In genomic region chr3:123537279-123537678, GRCm38 (mm10) we compare ENCODE assay signal across 16 mouse cellular contexts.
"Had no signal": no experiment of that assay in that cellular context is flagged by ENCODE, and none has a peak within 500 bp of the region (broad histone marks: within the 10 kb centered on the region; RNA-seq: fewer than 3 reads in every experiment).

No protein-coding gene starts in this region.

- H3K4me1 ChIP-seq: neural tube, embryonic 13.5 days; neural tube, embryonic 15.5 days; stomach, embryonic 15.5 days had no signal

- H3K4me3 ChIP-seq: neural tube, embryonic 13.5 days; neural tube, embryonic 15.5 days; stomach, embryonic 15.5 days had no signal

- H3K27ac ChIP-seq: neural tube, embryonic 13.5 days; neural tube, embryonic 15.5 days; stomach, embryonic 15.5 days; stomach, postnatal 0 days had no signal

- DNase-seq: retina, postnatal 1 day; right cerebral cortex, adult 18-20 months; right cerebral cortex, postnatal 14 days; right cerebral cortex, postnatal 25 days; right cerebral cortex, postnatal 4 days; spleen, adult 18-20 months; thymus, adult 18-20 months; thymus, adult 2 months; thymus, postnatal 14 days; thymus, postnatal 25 days; thymus, postnatal 36 days; thymus, postnatal 4 days had no signal

- H3K9ac ChIP-seq: neural tube, embryonic 13.5 days; neural tube, embryonic 15.5 days; stomach, embryonic 15.5 days had no signal

- H3K27me3 ChIP-seq: neural tube, embryonic 13.5 days; neural tube, embryonic 15.5 days; stomach, embryonic 15.5 days had no signal

- H3K9me3 ChIP-seq: neural tube, embryonic 13.5 days; neural tube, embryonic 15.5 days; stomach, embryonic 15.5 days had no signal

- H3K36me3 ChIP-seq: neural tube, embryonic 13.5 days; neural tube, embryonic 15.5 days; stomach, embryonic 15.5 days had no signal
